8 mouse cellular contexts compared by ENCODE assay signal in the genomic region with DNA sequence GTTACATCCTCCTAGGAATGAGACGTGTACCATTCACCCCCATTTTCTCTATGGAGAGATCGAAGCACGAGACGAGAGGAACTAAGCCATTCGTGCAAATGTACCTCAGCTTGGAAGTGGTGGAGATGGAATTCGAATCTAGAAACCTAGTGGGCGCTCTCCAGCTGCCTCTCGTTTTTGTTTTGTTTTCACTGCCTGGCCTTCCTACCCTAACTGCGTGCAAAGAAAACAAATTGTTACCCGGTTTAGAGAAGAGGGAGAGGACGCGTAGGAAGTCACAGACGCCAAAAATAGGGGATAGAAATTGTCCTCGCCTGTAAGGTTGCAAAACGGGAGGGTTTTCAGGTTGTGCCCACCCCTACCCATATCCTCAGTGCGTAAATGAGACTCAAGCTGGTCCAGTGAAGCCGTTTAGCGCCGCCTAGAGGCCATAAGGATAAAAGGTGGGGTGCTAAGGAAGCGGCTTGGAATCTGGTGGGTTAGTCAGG. TPM values are rescaled to one million over a fixed set of nuclear protein-coding genes. Genes with fewer than 3 reads are reported as not detected.
DNase-seq lines count a peak whose midpoint lies in the region; ATAC-seq and TF ChIP-seq lines count a peak whose summit lies in the region.

No protein-coding gene starts in this region.

- no peaks in the 10 kb centered on the region for H3K36me3 ChIP-seq in embryonic facial prominence, embryonic 15.5 days
- H3K36me3 ChIP-seq in heart, embryonic 10.5 days, result no peaks in the 10 kb centered on the region
- no peaks in the 10 kb centered on the region for H3K36me3 ChIP-seq in kidney, embryonic 14.5 days (ENCODE audit: control insufficient read depth, insufficient read depth, low read length)
- no peaks in the 10 kb centered on the region for H3K36me3 ChIP-seq in liver, embryonic 11.5 days (ENCODE audit: control insufficient read depth, insufficient read depth, low read length)
- H3K36me3 ChIP-seq in stomach, embryonic 16.5 days (ENCODE audit: control insufficient read depth, insufficient read depth, low read length), result no peaks in the 10 kb centered on the region

- DNase-seq in CD4-positive, CD25-positive, alpha-beta regulatory T cell, adult 2 months (ENCODE audit: low read depth, low spot score), result peak; percentile 92
- peak; percentile 84 for DNase-seq in heart, embryonic 10.5 days (ENCODE audit: low spot score)
- peak; percentile 71 for DNase-seq in liver, embryonic 11.5 days (ENCODE audit: low spot score)
- peak; percentile 92 for DNase-seq in naive thymus-derived CD4-positive, alpha-beta T cell, adult 2 months (ENCODE audit: low read depth)

- no peak for TF ChIP-seq POLR2A in bone marrow, adult 2 months (IDR thresholded peaks at IDR 0.05; ENCODE audit: borderline replicate concordance, control insufficient read depth, low read depth, low read length)

- under 1% methylated on average over 20 of the region's 20 CpGs for WGBS in bone marrow, adult 2 months
- under 1% methylated on average over 20 of the region's 20 CpGs for WGBS in embryonic facial prominence, embryonic 15.5 days
- 0% methylated on average over 20 of the region's 20 CpGs for WGBS in heart, embryonic 10.5 days
- WGBS in kidney, embryonic 14.5 days, result under 1% methylated on average over 20 of the region's 20 CpGs
- WGBS in liver, embryonic 11.5 days, result under 1% methylated on average over 20 of the region's 20 CpGs
- WGBS in stomach, embryonic 16.5 days, result under 1% methylated on average over 20 of the region's 20 CpGs

- peak; percentile 81 for TF ChIP-seq CTCF in bone marrow, adult 2 months (IDR thresholded peaks at IDR 0.05; ENCODE audit: control insufficient read depth, insufficient read depth, low read length)

- 0 out of 2 replicates have a peak, but pooled peaks cover 4% of the 10 kb centered on the region for H3K27me3 ChIP-seq in embryonic facial prominence, embryonic 15.5 days
- peaks cover 63% of the 10 kb centered on the region for H3K27me3 ChIP-seq in heart, embryonic 10.5 days (ENCODE audit: insufficient read depth, poor library complexity, severe bottlenecking)
- peaks cover 10% of the 10 kb centered on the region; the same call in 1 of the 2 replicates for H3K27me3 ChIP-seq in kidney, embryonic 14.5 days (ENCODE audit: control insufficient read depth, insufficient read depth, low read length)
- peaks cover 23% of the 10 kb centered on the region for H3K27me3 ChIP-seq in liver, embryonic 11.5 days (replicated peaks; ENCODE audit: control insufficient read depth, insufficient read depth, low read length)
- peaks cover 3% of the 10 kb centered on the region; the same call in 1 of the 2 replicates for H3K27me3 ChIP-seq in stomach, embryonic 16.5 days (ENCODE audit: control insufficient read depth, insufficient read depth, low read length)

- H3K27ac ChIP-seq in bone marrow, adult 2 months (ENCODE audit: control insufficient read depth, insufficient read depth, low read depth, low read length, poor library complexity), result no peak overlapping the region
- peak overlapping the region; percentile 48 for H3K27ac ChIP-seq in embryonic facial prominence, embryonic 15.5 days (replicated peaks)
- H3K27ac ChIP-seq in heart, embryonic 10.5 days, result peak overlapping the region; percentile 52; the same call in 1 of the 2 replicates
- H3K27ac ChIP-seq in kidney, embryonic 14.5 days (ENCODE audit: low read depth, low read length), result no peak overlapping the region
- no peak overlapping the region for H3K27ac ChIP-seq in liver, embryonic 11.5 days (ENCODE audit: low read depth, low read length)
- H3K27ac ChIP-seq in stomach, embryonic 16.5 days (ENCODE audit: low read length), result no peak overlapping the region

- no peak for ATAC-seq in embryonic facial prominence, embryonic 15.5 days (ENCODE audit: insufficient number of reproducible peaks, low FRiP score, low TSS enrichment, low read depth)
- ATAC-seq in kidney, embryonic 14.5 days (ENCODE audit: low FRiP score, low TSS enrichment), result peak; percentile 39; the same call in 1 of the 2 replicates
- peak; percentile 59 for ATAC-seq in liver, embryonic 11.5 days (replicated peaks; ENCODE audit: low FRiP score)
- peak; percentile 41; the same call in 1 of the 2 replicates for ATAC-seq in stomach, embryonic 16.5 days (ENCODE audit: insufficient read depth, low FRiP score)

- peak overlapping the region; percentile 66 for H3K4me3 ChIP-seq in bone marrow, adult 2 months (replicated peaks; ENCODE audit: control insufficient read depth, low read depth, low read length)
- peak overlapping the region; percentile 59 for H3K4me3 ChIP-seq in embryonic facial prominence, embryonic 15.5 days (replicated peaks)
- peak overlapping the region; percentile 61 for H3K4me3 ChIP-seq in heart, embryonic 10.5 days
- peak overlapping the region; percentile 49 for H3K4me3 ChIP-seq in kidney, embryonic 14.5 days (ENCODE audit: low read length)
- H3K4me3 ChIP-seq in liver, embryonic 11.5 days (ENCODE audit: low read depth, low read length), result peak overlapping the region; percentile 51
- peak overlapping the region; percentile 69 for H3K4me3 ChIP-seq in stomach, embryonic 16.5 days (replicated peaks; ENCODE audit: low read length)

- peak overlapping the region; percentile 84 for H3K4me2 ChIP-seq in embryonic facial prominence, embryonic 15.5 days (replicated peaks)
- peak overlapping the region; percentile 75 for H3K4me2 ChIP-seq in kidney, embryonic 14.5 days (replicated peaks; ENCODE audit: low read depth, low read length)
- peak overlapping the region; percentile 89 for H3K4me2 ChIP-seq in liver, embryonic 11.5 days
- H3K4me2 ChIP-seq in stomach, embryonic 16.5 days (ENCODE audit: low read depth, low read length), result peak overlapping the region; percentile 92

- no peaks in the 10 kb centered on the region for H3K9me3 ChIP-seq in embryonic facial prominence, embryonic 15.5 days (replicated peaks)
- H3K9me3 ChIP-seq in heart, embryonic 10.5 days, result no peaks in the 10 kb centered on the region
- no peaks in the 10 kb centered on the region for H3K9me3 ChIP-seq in kidney, embryonic 14.5 days (ENCODE audit: control insufficient read depth, low read length)
- no peaks in the 10 kb centered on the region for H3K9me3 ChIP-seq in liver, embryonic 11.5 days (ENCODE audit: control insufficient read depth, low read length)
- H3K9me3 ChIP-seq in stomach, embryonic 16.5 days (replicated peaks; ENCODE audit: control insufficient read depth, low read length), result no peaks in the 10 kb centered on the region

- peaks cover 9% of the 10 kb centered on the region for H3K4me1 ChIP-seq in bone marrow, adult 2 months (ENCODE audit: control insufficient read depth, insufficient read depth, low read length)
- H3K4me1 ChIP-seq in embryonic facial prominence, embryonic 15.5 days, result peaks cover 26% of the 10 kb centered on the region
- peaks cover 16% of the 10 kb centered on the region for H3K4me1 ChIP-seq in heart, embryonic 10.5 days
- H3K4me1 ChIP-seq in kidney, embryonic 14.5 days (ENCODE audit: control insufficient read depth, insufficient read depth, low read length), result 0 out of 2 replicates have a peak, but pooled peaks cover 5% of the 10 kb centered on the region
- H3K4me1 ChIP-seq in liver, embryonic 11.5 days (replicated peaks; ENCODE audit: control insufficient read depth, insufficient read depth, low read length), result peaks cover 10% of the 10 kb centered on the region
- peaks cover 15% of the 10 kb centered on the region for H3K4me1 ChIP-seq in stomach, embryonic 16.5 days (ENCODE audit: control insufficient read depth, insufficient read depth, low read length)

- no peak overlapping the region; the same call in 1 of the 2 replicates for H3K9ac ChIP-seq in embryonic facial prominence, embryonic 15.5 days
- peak overlapping the region; percentile 25; the same call in 1 of the 2 replicates for H3K9ac ChIP-seq in kidney, embryonic 14.5 days (ENCODE audit: low read depth, low read length)
- peak overlapping the region; percentile 7; the same call in 1 of the 2 replicates for H3K9ac ChIP-seq in liver, embryonic 11.5 days (ENCODE audit: low read depth, low read length)
- H3K9ac ChIP-seq in stomach, embryonic 16.5 days (ENCODE audit: low read length), result peak overlapping the region; percentile 76

RNA-seq across cellular contexts. Expression of a gene that starts 2.2 kb away (rescaled TPM):
- 67.9 and 112 TPM in 2 replicates for polyA plus RNA-seq in bone marrow, adult 2 months (2011; ENCODE audit: insufficient read depth, insufficient read length, low replicate concordance, missing spikeins)
- 4.3 and 4.4 TPM in 2 replicates for polyA plus RNA-seq in embryonic facial prominence, embryonic 15.5 days (2015; fragmentation: Nextera tagmentation; extraction: Ambion mirVana)
- polyA plus RNA-seq in heart, embryonic 10.5 days (2016; fragmentation: Nextera tagmentation; extraction: Ambion mirVana), result 1.2 and 2.7 TPM in 2 replicates
- polyA plus RNA-seq in kidney, embryonic 14.5 days (2014; fragmentation: Nextera tagmentation; extraction: Ambion mirVana), result 1.3 and 1.7 TPM in 2 replicates
- 18.7 and 20.6 TPM in 2 replicates for polyA plus RNA-seq in liver, embryonic 11.5 days (2014; fragmentation: Nextera tagmentation; extraction: Ambion mirVana)
- polyA plus RNA-seq in stomach, embryonic 16.5 days (2015; fragmentation: Nextera tagmentation; extraction: Ambion mirVana), result 3.9 and 5.8 TPM in 2 replicates

RNA-seq across cellular contexts. Expression of a gene that starts 27.4 kb away (rescaled TPM):
- 7.0 and 15.4 TPM in 2 replicates for polyA plus RNA-seq in bone marrow, adult 2 months (2011; ENCODE audit: insufficient read depth, insufficient read length, low replicate concordance, missing spikeins)
- 36.8 and 41.7 TPM in 2 replicates for polyA plus RNA-seq in embryonic facial prominence, embryonic 15.5 days (2015; fragmentation: Nextera tagmentation; extraction: Ambion mirVana)
- 44.4 and 46.8 TPM in 2 replicates for polyA plus RNA-seq in heart, embryonic 10.5 days (2016; fragmentation: Nextera tagmentation; extraction: Ambion mirVana)
- polyA plus RNA-seq in kidney, embryonic 14.5 days (2014; fragmentation: Nextera tagmentation; extraction: Ambion mirVana), result 29.7 and 37.1 TPM in 2 replicates
- polyA plus RNA-seq in liver, embryonic 11.5 days (2014; fragmentation: Nextera tagmentation; extraction: Ambion mirVana), result 25.5 and 25.9 TPM in 2 replicates
- 45.4 and 46.9 TPM in 2 replicates for polyA plus RNA-seq in stomach, embryonic 16.5 days (2015; fragmentation: Nextera tagmentation; extraction: Ambion mirVana)

RNA-seq across cellular contexts. Expression of a gene that starts 28.4 kb away (rescaled TPM):
- 15.7 and 37.5 TPM in 2 replicates for polyA plus RNA-seq in bone marrow, adult 2 months (2011; ENCODE audit: insufficient read depth, insufficient read length, low replicate concordance, missing spikeins)
- 39.4 and 41.7 TPM in 2 replicates for polyA plus RNA-seq in embryonic facial prominence, embryonic 15.5 days (2015; fragmentation: Nextera tagmentation; extraction: Ambion mirVana)
- polyA plus RNA-seq in heart, embryonic 10.5 days (2016; fragmentation: Nextera tagmentation; extraction: Ambion mirVana), result 25.2 and 28.6 TPM in 2 replicates
- 32.8 and 36.8 TPM in 2 replicates for polyA plus RNA-seq in kidney, embryonic 14.5 days (2014; fragmentation: Nextera tagmentation; extraction: Ambion mirVana)
- polyA plus RNA-seq in liver, embryonic 11.5 days (2014; fragmentation: Nextera tagmentation; extraction: Ambion mirVana), result 26.5 and 30.7 TPM in 2 replicates
- 50.0 and 52.0 TPM in 2 replicates for polyA plus RNA-seq in stomach, embryonic 16.5 days (2015; fragmentation: Nextera tagmentation; extraction: Ambion mirVana)

RNA-seq across cellular contexts. Expression of a gene that starts 48.7 kb away (rescaled TPM):
- 68.1 and 221 TPM in 2 replicates for polyA plus RNA-seq in bone marrow, adult 2 months (2011; ENCODE audit: insufficient read depth, insufficient read length, low replicate concordance, missing spikeins)
- 1.0 and 1.8 TPM in 2 replicates for polyA plus RNA-seq in embryonic facial prominence, embryonic 15.5 days (2015; fragmentation: Nextera tagmentation; extraction: Ambion mirVana)
- 0.46 and 5.3 TPM in 2 replicates for polyA plus RNA-seq in heart, embryonic 10.5 days (2016; fragmentation: Nextera tagmentation; extraction: Ambion mirVana)
- polyA plus RNA-seq in kidney, embryonic 14.5 days (2014; fragmentation: Nextera tagmentation; extraction: Ambion mirVana), result 0.19 and 1.2 TPM in 2 replicates
- polyA plus RNA-seq in liver, embryonic 11.5 days (2014; fragmentation: Nextera tagmentation; extraction: Ambion mirVana), result 71.7 and 82.8 TPM in 2 replicates
- 17.0 and 19.5 TPM in 2 replicates for polyA plus RNA-seq in stomach, embryonic 16.5 days (2015; fragmentation: Nextera tagmentation; extraction: Ambion mirVana)

Comparison
In these comparisons a context has a peak if more than half of its experiments do, and no peak if none do; other contexts are left out.
1. H3K27ac ChIP-seq: peak in embryonic facial prominence, embryonic 15.5 days (single experiment) and heart, embryonic 10.5 days (single experiment); none in bone marrow, adult 2 months (single experiment), kidney, embryonic 14.5 days (single experiment), liver, embryonic 11.5 days (single experiment) and stomach, embryonic 16.5 days (single experiment).
2. Peak in every context shown above with its lines, with median percentiles within 50 percentile points of each other: DNase-seq, H3K4me3 ChIP-seq and H3K4me2 ChIP-seq.